8 mouse cellular contexts compared by ENCODE assay signal in genomic region chrX:107150752-107151515, GRCm38 (mm10). TPM values are rescaled to one million over a fixed set of nuclear protein-coding genes. Genes with fewer than 3 reads are reported as not detected.
A peak's percentile ranks its signal among the peaks of the same experiment; 100 is the strongest.
DNase-seq lines count a peak whose midpoint lies in the region; ATAC-seq lines count a peak whose summit lies in the region.

No protein-coding gene starts in this region.

- peak overlapping the region; percentile 21; the same call in 1 of the 2 replicates for H3K4me2 ChIP-seq in embryonic facial prominence, embryonic 15.5 days (replicated peaks)
- H3K4me2 ChIP-seq in limb, embryonic 13.5 days (replicated peaks): peak overlapping the region; percentile 32; the same call in 1 of the 2 replicates
- H3K4me2 ChIP-seq in forebrain, embryonic 11.5 days (ENCODE audit: low read depth, low read length, severe bottlenecking): no peak overlapping the region
- H3K4me2 ChIP-seq in midbrain, embryonic 14.5 days (ENCODE audit: low read length): no peak overlapping the region

- H3K4me3 ChIP-seq in embryonic facial prominence, embryonic 15.5 days (replicated peaks): 0 out of 2 replicates have a peak overlapping the region, but pooled peaks have one; percentile 6
- no peak overlapping the region for H3K4me3 ChIP-seq in limb, embryonic 13.5 days
- no peak overlapping the region for H3K4me3 ChIP-seq in forebrain, embryonic 11.5 days (ENCODE audit: low read depth, low read length)
- H3K4me3 ChIP-seq in midbrain, embryonic 14.5 days (replicated peaks; ENCODE audit: low read depth, low read length): no peak overlapping the region

- peak overlapping the region; percentile 82 for H3K27ac ChIP-seq in embryonic facial prominence, embryonic 15.5 days (replicated peaks)
- H3K27ac ChIP-seq in limb, embryonic 13.5 days: peak overlapping the region; percentile 78
- no peak overlapping the region for H3K27ac ChIP-seq in forebrain, embryonic 11.5 days (ENCODE audit: low read depth, low read length)
- H3K27ac ChIP-seq in midbrain, embryonic 14.5 days (replicated peaks; ENCODE audit: low read depth, low read length): no peak overlapping the region

- H3K9ac ChIP-seq in embryonic facial prominence, embryonic 15.5 days: no peak overlapping the region
- H3K9ac ChIP-seq in limb, embryonic 13.5 days: no peak overlapping the region
- no peak overlapping the region for H3K9ac ChIP-seq in forebrain, embryonic 11.5 days (ENCODE audit: low read length)
- H3K9ac ChIP-seq in midbrain, embryonic 14.5 days (replicated peaks; ENCODE audit: low read length): no peak overlapping the region

- H3K27me3 ChIP-seq in embryonic facial prominence, embryonic 15.5 days: no peaks in the 10 kb centered on the region
- no peaks in the 10 kb centered on the region for H3K27me3 ChIP-seq in limb, embryonic 13.5 days
- 0 out of 2 replicates have a peak, but pooled peaks cover 2% of the 10 kb centered on the region for H3K27me3 ChIP-seq in forebrain, embryonic 11.5 days (ENCODE audit: control insufficient read depth, insufficient read depth, low read length)
- H3K27me3 ChIP-seq in midbrain, embryonic 14.5 days (ENCODE audit: control insufficient read depth, insufficient read depth, low read length): no peaks in the 10 kb centered on the region

- H3K4me1 ChIP-seq in embryonic facial prominence, embryonic 15.5 days: no peaks in the 10 kb centered on the region
- no peaks in the 10 kb centered on the region for H3K4me1 ChIP-seq in limb, embryonic 13.5 days
- H3K4me1 ChIP-seq in forebrain, embryonic 11.5 days (replicated peaks; ENCODE audit: control insufficient read depth, insufficient read depth, low read length): no peaks in the 10 kb centered on the region
- H3K4me1 ChIP-seq in midbrain, embryonic 14.5 days (ENCODE audit: control insufficient read depth, insufficient read depth, low read length): no peaks in the 10 kb centered on the region

- no peaks in the 10 kb centered on the region for H3K36me3 ChIP-seq in embryonic facial prominence, embryonic 15.5 days
- no peaks in the 10 kb centered on the region for H3K36me3 ChIP-seq in limb, embryonic 13.5 days
- no peaks in the 10 kb centered on the region for H3K36me3 ChIP-seq in forebrain, embryonic 11.5 days (ENCODE audit: control insufficient read depth, insufficient read depth, low read length)
- no peaks in the 10 kb centered on the region for H3K36me3 ChIP-seq in midbrain, embryonic 14.5 days (ENCODE audit: control insufficient read depth, insufficient read depth, low read length)

- H3K9me3 ChIP-seq in embryonic facial prominence, embryonic 15.5 days (replicated peaks): no peaks in the 10 kb centered on the region
- H3K9me3 ChIP-seq in limb, embryonic 13.5 days: no peaks in the 10 kb centered on the region
- H3K9me3 ChIP-seq in forebrain, embryonic 11.5 days (ENCODE audit: control insufficient read depth, low read length): no peaks in the 10 kb centered on the region
- no peaks in the 10 kb centered on the region for H3K9me3 ChIP-seq in midbrain, embryonic 14.5 days (ENCODE audit: control insufficient read depth, low read length)

- DNase-seq in heart, adult 11 months: peak; percentile 87
- DNase-seq in heart, postnatal 25 days (ENCODE audit: low spot score): no peak
- DNase-seq in forebrain, embryonic 11.5 days (ENCODE audit: low spot score): no peak
- no peak for DNase-seq in midbrain, embryonic 14.5 days
- no peak for DNase-seq in layer of hippocampus, postnatal 10 days (ENCODE audit: low spot score in 2 of 2)

- WGBS in embryonic facial prominence, embryonic 15.5 days: 39% methylated on average over 4 of the region's 4 CpGs
- 52% methylated on average over 4 of the region's 4 CpGs for WGBS in limb, embryonic 13.5 days
- 58% methylated on average over 4 of the region's 4 CpGs for WGBS in forebrain, embryonic 11.5 days
- 39% methylated on average over 4 of the region's 4 CpGs for WGBS in midbrain, embryonic 14.5 days

- ATAC-seq in embryonic facial prominence, embryonic 15.5 days (ENCODE audit: insufficient number of reproducible peaks, low FRiP score, low TSS enrichment, low read depth): peak; percentile 87
- ATAC-seq in limb, embryonic 13.5 days (ENCODE audit: low FRiP score, low read depth): peak; percentile 80
- ATAC-seq in neutrophil, adult 5-6 weeks (ENCODE audit: extremely low read depth, insufficient number of reproducible peaks, low FRiP score, poor library complexity, severe bottlenecking): peak; percentile 90
- ATAC-seq in forebrain, embryonic 11.5 days (replicated peaks; ENCODE audit: low FRiP score): no peak
- no peak for ATAC-seq in midbrain, embryonic 14.5 days (ENCODE audit: low FRiP score, low TSS enrichment)

- intact Hi-C loops in heart, postnatal 25 days (cut with DNase I): no loop called here

RNA-seq across cellular contexts. Expression of gene P2ry10b, which starts 2.2 kb away (rescaled TPM):
- total RNA-seq in heart, postnatal 25 days (2021): 1 to 10 TPM; 1.5 to 2.2 TPM
- polyA plus RNA-seq in embryonic facial prominence, embryonic 15.5 days (2015; fragmentation: Nextera tagmentation; extraction: Ambion mirVana): 4.4 and 5.7 TPM in 2 replicates
- polyA plus RNA-seq in limb, embryonic 13.5 days (2015; fragmentation: Nextera tagmentation; extraction: Ambion mirVana): 3.5 and 3.9 TPM in 2 replicates
- 27.5 and 29.9 TPM in 2 replicates for total RNA-seq in neutrophil, adult 5-6 weeks (2017)
- polyA plus RNA-seq in forebrain, embryonic 11.5 days (2014; fragmentation: Nextera tagmentation; extraction: Ambion mirVana): 0.20 and 0.86 TPM in 2 replicates
- polyA plus RNA-seq in midbrain, embryonic 14.5 days (2014; fragmentation: Nextera tagmentation; extraction: Ambion mirVana): 0.25 and 0.42 TPM in 2 replicates
- under 1 TPM; 0.31 to 0.85 TPM for total RNA-seq in layer of hippocampus, postnatal 10 days (2021)

Comparison
In these comparisons a context has a peak if more than half of its experiments do, and no peak if none do; other contexts are left out.
1. ATAC-seq: peak in embryonic facial prominence, embryonic 15.5 days (single experiment), limb, embryonic 13.5 days (single experiment) and neutrophil, adult 5-6 weeks (single experiment); none in forebrain, embryonic 11.5 days (single experiment) and midbrain, embryonic 14.5 days (single experiment).
2. H3K27ac ChIP-seq: peak in embryonic facial prominence, embryonic 15.5 days (single experiment) and limb, embryonic 13.5 days (single experiment); none in forebrain, embryonic 11.5 days (single experiment) and midbrain, embryonic 14.5 days (single experiment).
3. H3K4me2 ChIP-seq: peak in embryonic facial prominence, embryonic 15.5 days (single experiment) and limb, embryonic 13.5 days (single experiment); none in forebrain, embryonic 11.5 days (single experiment) and midbrain, embryonic 14.5 days (single experiment).